ENCODE assay signal across 9 mouse cellular contexts in genomic region chr9:78046755-78047154, GRCm38 (mm10). TPM values are rescaled to one million over a fixed set of nuclear protein-coding genes. Genes with fewer than 3 reads are reported as not detected.
DNase-seq lines count a peak whose midpoint lies in the region; ATAC-seq and TF ChIP-seq lines count a peak whose summit lies in the region.
"Had no signal": no experiment of that assay in that cellular context is flagged by ENCODE, and none has a peak within 500 bp of the region (broad histone marks: within the 10 kb centered on the region; RNA-seq: fewer than 3 reads in every experiment).

No protein-coding gene starts in this region.

- peaks cover 10% of the 10 kb centered on the region for H3K4me1 ChIP-seq in testis, adult 2 months (ENCODE audit: control insufficient read depth, insufficient read depth, low read length)

- no peaks in the 10 kb centered on the region for H3K27me3 ChIP-seq in testis, adult 2 months (ENCODE audit: control insufficient read depth, insufficient read depth, low read length)

- no peak for TF ChIP-seq POLR2A in testis, adult 2 months (IDR thresholded peaks at IDR 0.05; ENCODE audit: control insufficient read depth, low read depth, low read length)

- DNase-seq in CD4-positive, CD25-positive, alpha-beta regulatory T cell, adult 2 months (ENCODE audit: low read depth, low spot score): peak; percentile 21
- DNase-seq in testis, postnatal 10 days (ENCODE audit: low spot score): no peak
- peak; percentile 23 to 36 for DNase-seq in lung, adult 18-20 months
- DNase-seq in yolk sac, embryonic 10.5 days (ENCODE audit: low spot score): peak; percentile 53
- no peak for DNase-seq in layer of hippocampus, postnatal 14 days (ENCODE audit: low spot score in 2 of 2)
- DNase-seq in right cerebral cortex, postnatal 4 days: no peak
- DNase-seq: gastrocnemius, postnatal 14 days had no signal

- no peak overlapping the region for H3K27ac ChIP-seq in testis, adult 2 months (ENCODE audit: control insufficient read depth, insufficient read depth, low read depth, low read length)

- ATAC-seq in CD4-positive, CD25-positive, alpha-beta regulatory T cell, adult 4 months: no peak

- H3K36me3 ChIP-seq in testis, adult 2 months (ENCODE audit: control insufficient read depth, insufficient read depth, low read length): no peaks in the 10 kb centered on the region

- peak overlapping the region; percentile 44 for H3K4me3 ChIP-seq in testis, adult 2 months (ENCODE audit: control insufficient read depth, low read depth, low read length)

- TF ChIP-seq CTCF in testis, adult 2 months (IDR thresholded peaks at IDR 0.05; ENCODE audit: control insufficient read depth, insufficient read depth, insufficient replicate concordance, low read depth, low read length): no peak

RNA-seq across cellular contexts. Expression of gene Gcm1, which starts 5.0 kb away (rescaled TPM):
- polyA plus RNA-seq in CD4-positive, CD25-positive, alpha-beta regulatory T cell, adult 4 months (2017; shearing (Covaris generic)): not detected
- not detected in 2 replicates for polyA plus RNA-seq in testis, adult 2 months (2012; rRNA removed)
- not detected for total RNA-seq in layer of hippocampus, postnatal 14 days (2021)
- total RNA-seq: gastrocnemius, postnatal 14 days had no signal

Comparison
In these comparisons a context has a peak if more than half of its experiments do, and no peak if none do; other contexts are left out.
1. DNase-seq: peak in CD4-positive, CD25-positive, alpha-beta regulatory T cell, adult 2 months (single experiment), lung, adult 18-20 months (2 of 2) and yolk sac, embryonic 10.5 days (single experiment); none in testis, postnatal 10 days (single experiment), layer of hippocampus, postnatal 14 days (0 of 2) and right cerebral cortex, postnatal 4 days (single experiment).